Mouse (Mus musculus) regulatory T cell (primary cell): Measurements from ENCODE around the gene Spdl1.

Source experiments
- in situ Hi-C: fragments of 300-600 bp; cut with MboI, MseI; formaldehyde crosslinking; loops from one replicate; pipeline ENCODE4 v1.15.1; 2025; ENCODE audit warnings: high pct_unique_total_duplicates

Gene Spdl1

GRCm38 (mm10) chr11:34762570-34763127, 70.8 kb downstream of the Spdl1 start:
- in situ Hi-C loops: no loop called here

GRCm38 (mm10) chr11:34762125-34762524, 71.3 kb downstream of the Spdl1 start:
- in situ Hi-C loops: no loop called here

GRCm38 (mm10) chr11:34759582-34759981, 73.9 kb downstream of the Spdl1 start:
- in situ Hi-C loops: no loop called here
